Mouse (Mus musculus) lung, adult 2 months (tissue): ENCODE measurements at regions not wholly inside any gene's neighbourhood (a gene's known extent, or its start where the extent isn't known, plus 50 kb on each side); places are given as distances from the start of the nearest gene placed in this dataset.

Experiments
- DNase-seq: peaks from one replicate; pipeline ENCODE4 v3.0.0; 2022
- H3K4me1 ChIP-seq: fragments of 200-500 bp; 2 replicates; pipeline ENCODE4 v1.6.1; 2011; ENCODE audit warnings: low read length; ENCODE audit not compliant: control insufficient read depth, insufficient read depth
- H3K4me3 ChIP-seq: fragments of 200-500 bp; replicated peaks from 2 replicates; pipeline ENCODE3; 2011; ENCODE audit warnings: low read depth, mild to moderate bottlenecking, control low read depth, low read length; ENCODE audit errors: extremely low read depth
- CTCF ChIP-seq: fragments of 200-500 bp; IDR thresholded peaks from 2 replicates; pipeline ENCODE4 v1.5.1; 2011; ENCODE audit warnings: mild to moderate bottlenecking, low read length, control low read depth; ENCODE audit not compliant: insufficient read depth
- POLR2A ChIP-seq: fragments of 200-500 bp; IDR thresholded peaks from 2 replicates; pipeline ENCODE4 v1.6.1; 2011; ENCODE audit warnings: low read depth, mild to moderate bottlenecking, control low read depth, low read length, borderline replicate concordance; ENCODE audit errors: extremely low read depth
- WGBS: fragments of 180-500 bp; shearing (Covaris S2); methylation state at CpG from one replicate; pipeline ENCODE4 v1.1.7; 2018; 5-methylcytosine and 5-hydroxymethylcytosine counted together

GRCm38 (mm10) chr4:140463296-140463695, 202.5 kb downstream of the Arhgef10l start:
- H3K4me3 ChIP-seq = no peak overlapping the region
- no peak for DNase-seq
- WGBS = 48% methylated on average over 7 of the region's 7 CpGs
- TF ChIP-seq CTCF (no peak), POLR2A (no peak)
- no peaks in the 10 kb centered on the region for H3K4me1 ChIP-seq

GRCm38 (mm10) chr4:140461317-140461716, 204.5 kb downstream of the Arhgef10l start:
- Histone ChIP-seq H3K4me1 (no peaks in the 10 kb centered on the region), H3K4me3 (no peak overlapping the region)
- TF ChIP-seq CTCF (no peak), POLR2A (no peak)
- DNase-seq = no peak
- WGBS = 88% methylated on average over 16 of the region's 16 CpGs

- no peak for DNase-seq
- 83% methylated on average over 10 of the region's 10 CpGs for WGBS
- Histone ChIP-seq H3K4me1 (no peaks in the 10 kb centered on the region), H3K4me3 (no peak overlapping the region)
- TF ChIP-seq CTCF = no peak
- no peak for TF ChIP-seq POLR2A
Measured at GRCm38 (mm10) chr4:140449062-140449461, 202.5 kb upstream of the Igsf21 start.

GRCm38 (mm10) chr4:140446455-140446854, 199.9 kb upstream of the Igsf21 start:
- WGBS = 89% methylated on average over 6 of the region's 6 CpGs
- Histone ChIP-seq H3K4me3 (no peak overlapping the region), H3K4me1 (no peaks in the 10 kb centered on the region)
- no peak for DNase-seq
- TF ChIP-seq POLR2A (no peak), CTCF (no peak)

- 67% methylated on average over 5 of the region's 5 CpGs for WGBS
- no peak for TF ChIP-seq CTCF
- H3K4me1 ChIP-seq = no peaks in the 10 kb centered on the region
- no peak for DNase-seq
- no peak overlapping the region for H3K4me3 ChIP-seq
Measured at GRCm38 (mm10) chr4:140445931-140446330, 199.3 kb upstream of the Igsf21 start.

- TF ChIP-seq POLR2A (no peak), CTCF (no peak)
- 78% methylated on average over 6 of the region's 6 CpGs for WGBS
- no peak for DNase-seq
Measured at GRCm38 (mm10) chr4:140443221-140443620, 196.6 kb upstream of the Igsf21 start.

GRCm38 (mm10) chr4:140441805-140442204, 195.2 kb upstream of the Igsf21 start:
- no peak overlapping the region for H3K4me3 ChIP-seq
- DNase-seq = no peak
- TF ChIP-seq CTCF = no peak
- TF ChIP-seq POLR2A = no peak

More at GRCm38 (mm10) chr4:140443221-140443620, 196.6 kb upstream of the Igsf21 start:
- Histone ChIP-seq H3K4me1 (no peaks in the 10 kb centered on the region), H3K4me3 (no peak overlapping the region)

GRCm38 (mm10) chr4:140439856-140440255, 193.3 kb upstream of the Igsf21 start:
- no peak for DNase-seq
- no peak for TF ChIP-seq CTCF
- TF ChIP-seq POLR2A = no peak

More at GRCm38 (mm10) chr4:140441805-140442204, 195.2 kb upstream of the Igsf21 start:
- H3K4me1 ChIP-seq = no peaks in the 10 kb centered on the region
- WGBS = 78% methylated on average over 8 of the region's 8 CpGs

GRCm38 (mm10) chr4:140436030-140436429, 189.4 kb upstream of the Igsf21 start:
- no peak overlapping the region for H3K4me3 ChIP-seq
- WGBS = 23% methylated on average over 3 of the region's 3 CpGs
- no peak for DNase-seq
- no peaks in the 10 kb centered on the region for H3K4me1 ChIP-seq
- TF ChIP-seq CTCF (no peak), POLR2A (no peak)

More at GRCm38 (mm10) chr4:140439856-140440255, 193.3 kb upstream of the Igsf21 start:
- WGBS = 20% methylated on average over 3 of the region's 3 CpGs
- Histone ChIP-seq H3K4me3 (no peak overlapping the region), H3K4me1 (no peaks in the 10 kb centered on the region)

GRCm38 (mm10) chr4:140433744-140434542, 187.4 kb upstream of the Igsf21 start:
- WGBS = 48% methylated on average over 11 of the region's 11 CpGs
- H3K4me1 ChIP-seq = no peaks in the 10 kb centered on the region
- TF ChIP-seq CTCF = no peak
- no peak for TF ChIP-seq POLR2A
- H3K4me3 ChIP-seq = no peak overlapping the region
- peak; percentile 13 for DNase-seq
